ENCODE assay signal across 8 mouse cellular contexts in genomic region chr19:40831416-40832201, GRCm38 (mm10). TPM values are rescaled to one million over a fixed set of nuclear protein-coding genes. Genes with fewer than 3 reads are reported as not detected.
DNase-seq lines count a peak whose midpoint lies in the region; ATAC-seq lines count a peak whose summit lies in the region.

No protein-coding gene starts in this region.

- peak overlapping the region; percentile 87 for H3K27ac ChIP-seq in intestine, embryonic 15.5 days
- peak overlapping the region; percentile 51 for H3K27ac ChIP-seq in liver, embryonic 16.5 days (ENCODE audit: low read length)
- H3K27ac ChIP-seq in neural tube, embryonic 11.5 days (ENCODE audit: low read depth, low read length) = peak overlapping the region; percentile 94
- peak overlapping the region; percentile 88 for H3K27ac ChIP-seq in stomach, embryonic 16.5 days (ENCODE audit: low read length)

- H3K9ac ChIP-seq in intestine, embryonic 15.5 days = peak overlapping the region; percentile 94
- H3K9ac ChIP-seq in liver, embryonic 16.5 days (ENCODE audit: low read depth, low read length) = peak overlapping the region; percentile 89
- H3K9ac ChIP-seq in neural tube, embryonic 11.5 days (ENCODE audit: low read length) = peak overlapping the region; percentile 89
- H3K9ac ChIP-seq in stomach, embryonic 16.5 days (ENCODE audit: low read length) = peak overlapping the region; percentile 96

- WGBS in intestine, embryonic 15.5 days = under 1% methylated on average over 69 of the region's 76 CpGs
- under 1% methylated on average over 69 of the region's 76 CpGs for WGBS in liver, embryonic 16.5 days (ENCODE audit: insufficient replicate concordance)
- 1% methylated on average over 69 of the region's 76 CpGs for WGBS in neural tube, embryonic 11.5 days
- under 1% methylated on average over 76 of the region's 76 CpGs for WGBS in stomach, embryonic 16.5 days

- H3K27me3 ChIP-seq in intestine, embryonic 15.5 days (replicated peaks) = no peaks in the 10 kb centered on the region
- H3K27me3 ChIP-seq in liver, embryonic 16.5 days (ENCODE audit: control insufficient read depth, insufficient read depth, low read depth, low read length) = no peaks in the 10 kb centered on the region; the same call in 1 of the 2 replicates
- no peaks in the 10 kb centered on the region for H3K27me3 ChIP-seq in neural tube, embryonic 11.5 days (ENCODE audit: control insufficient read depth, insufficient read depth, low read length)
- no peaks in the 10 kb centered on the region for H3K27me3 ChIP-seq in stomach, embryonic 16.5 days (ENCODE audit: control insufficient read depth, insufficient read depth, low read length)

- intact Hi-C loops in left cerebral cortex, postnatal 36 days (cut with DNase I) = loop anchor here (1.0 to 5.0 kb wide), 3 partner anchors 42 to 219 kb away; partner anchors contain the start of genes Entpd1, Tctn3 and Zfp518a

- DNase-seq in left cerebral cortex, postnatal 36 days (ENCODE audit: low spot score in 2 of 2) = peak; percentile 9 to 37
- no peak for DNase-seq in left cerebral cortex, adult 8-10 months (ENCODE audit: low spot score in 2 of 2)
- peak; percentile 23 to 44 for DNase-seq in gastrocnemius, postnatal 4 days (ENCODE audit: low spot score in 2 of 2)
- DNase-seq in neural tube, embryonic 11.5 days (ENCODE audit: low spot score) = peak; percentile 71

- peak overlapping the region; percentile 69 for H3K4me2 ChIP-seq in intestine, embryonic 15.5 days (replicated peaks)
- peak overlapping the region; percentile 85 for H3K4me2 ChIP-seq in liver, embryonic 16.5 days (ENCODE audit: low read depth, low read length)
- H3K4me2 ChIP-seq in neural tube, embryonic 11.5 days (ENCODE audit: low read depth) = peak overlapping the region; percentile 78
- peak overlapping the region; percentile 86 for H3K4me2 ChIP-seq in stomach, embryonic 16.5 days (ENCODE audit: low read depth, low read length)

- peak overlapping the region; percentile 92 for H3K4me3 ChIP-seq in intestine, embryonic 15.5 days (replicated peaks)
- peak overlapping the region; percentile 85 for H3K4me3 ChIP-seq in liver, embryonic 16.5 days (ENCODE audit: low read depth, low read length)
- H3K4me3 ChIP-seq in neural tube, embryonic 11.5 days (ENCODE audit: low read depth, low read length) = peak overlapping the region; percentile 79
- H3K4me3 ChIP-seq in stomach, embryonic 16.5 days (replicated peaks; ENCODE audit: low read length) = peak overlapping the region; percentile 87

- H3K9me3 ChIP-seq in intestine, embryonic 15.5 days = no peaks in the 10 kb centered on the region
- H3K9me3 ChIP-seq in liver, embryonic 16.5 days (replicated peaks; ENCODE audit: control insufficient read depth, low read length) = no peaks in the 10 kb centered on the region
- H3K9me3 ChIP-seq in neural tube, embryonic 11.5 days (ENCODE audit: control insufficient read depth, low read length) = no peaks in the 10 kb centered on the region
- no peaks in the 10 kb centered on the region for H3K9me3 ChIP-seq in stomach, embryonic 16.5 days (replicated peaks; ENCODE audit: control insufficient read depth, low read length)

- peaks cover 13% of the 10 kb centered on the region; the same call in 1 of the 2 replicates for H3K4me1 ChIP-seq in intestine, embryonic 15.5 days (replicated peaks)
- peaks cover 14% of the 10 kb centered on the region for H3K4me1 ChIP-seq in liver, embryonic 16.5 days (ENCODE audit: control insufficient read depth, low read depth, low read length)
- peaks cover 19% of the 10 kb centered on the region for H3K4me1 ChIP-seq in neural tube, embryonic 11.5 days (ENCODE audit: control insufficient read depth, insufficient read depth, low read length)
- H3K4me1 ChIP-seq in stomach, embryonic 16.5 days (ENCODE audit: control insufficient read depth, insufficient read depth, low read length) = peaks cover 12% of the 10 kb centered on the region

- ATAC-seq in common myeloid progenitor, adult 5-6 weeks (replicated peaks; ENCODE audit: low read depth, poor library complexity, severe bottlenecking) = peak; percentile 34; the same call in 1 of the 2 replicates
- peak; percentile 75 for ATAC-seq in intestine, embryonic 15.5 days
- peak; percentile 53 for ATAC-seq in liver, embryonic 16.5 days (ENCODE audit: low read depth)
- peak; percentile 68 for ATAC-seq in neural tube, embryonic 11.5 days (ENCODE audit: insufficient read depth, low FRiP score, low TSS enrichment)
- peak; percentile 74 for ATAC-seq in stomach, embryonic 16.5 days (ENCODE audit: insufficient read depth, low FRiP score)

- H3K36me3 ChIP-seq in intestine, embryonic 15.5 days = 0 out of 2 replicates have a peak, but pooled peaks cover 1% of the 10 kb centered on the region
- H3K36me3 ChIP-seq in liver, embryonic 16.5 days (ENCODE audit: control insufficient read depth, insufficient read depth) = no peaks in the 10 kb centered on the region
- no peaks in the 10 kb centered on the region for H3K36me3 ChIP-seq in neural tube, embryonic 11.5 days (ENCODE audit: control insufficient read depth, insufficient read depth, low read length)
- no peaks in the 10 kb centered on the region for H3K36me3 ChIP-seq in stomach, embryonic 16.5 days (ENCODE audit: control insufficient read depth, insufficient read depth, low read length)

RNA-seq across cellular contexts. Expression of gene Ccnj, which starts 0.5 kb away (rescaled TPM):
- 1 to 10 TPM; 7.1 to 8.9 TPM for total RNA-seq in left cerebral cortex, postnatal 36 days (2021)
- 1 to 10 TPM; 6.4 to 7.8 (median 7.2) TPM for total RNA-seq in left cerebral cortex, adult 8-10 months (2022)
- 6.4 and 7.4 TPM in 2 replicates for total RNA-seq in common myeloid progenitor, adult 5-6 weeks (2017)
- 1 to 10 TPM; 5.7 to 6.5 TPM for total RNA-seq in gastrocnemius, postnatal 4 days (2021)
- 9.1 and 9.8 TPM in 2 replicates for polyA plus RNA-seq in intestine, embryonic 15.5 days (2015; fragmentation: Nextera tagmentation; extraction: Ambion mirVana)
- polyA plus RNA-seq in liver, embryonic 16.5 days (2015; fragmentation: Nextera tagmentation; extraction: Ambion mirVana) = 2.6 TPM in 2 replicates
- 37.6 and 38.3 TPM in 2 replicates for polyA plus RNA-seq in neural tube, embryonic 11.5 days (2014; fragmentation: Nextera tagmentation; extraction: Ambion mirVana)
- 6.3 and 7.1 TPM in 2 replicates for polyA plus RNA-seq in stomach, embryonic 16.5 days (2015; fragmentation: Nextera tagmentation; extraction: Ambion mirVana)

Comparison
In these comparisons a context has a peak if more than half of its experiments do, and no peak if none do; other contexts are left out.
1. DNase-seq: peak in left cerebral cortex, postnatal 36 days (2 of 2), gastrocnemius, postnatal 4 days (2 of 2) and neural tube, embryonic 11.5 days (single experiment); none in left cerebral cortex, adult 8-10 months (0 of 2).
2. Peak in every context shown above with its lines, with median percentiles within 50 percentile points of each other: ATAC-seq, H3K27ac ChIP-seq, H3K4me2 ChIP-seq, H3K4me3 ChIP-seq and H3K9ac ChIP-seq.